Mouse (Mus musculus): Measurements from ENCODE around the gene Large2. TPM values are rescaled to one million over a fixed set of nuclear protein-coding genes. Genes with fewer than 3 reads are reported as not detected.

Large2 gene
- polyA plus RNA-seq (2014; fragmentation: Illumina TruSeq; extraction: RNeasy Lipid Tissue Mini Kit (QIAGEN cat#74804); ENCODE audit: low read depth, low replicate concordance): 11.3 TPM

DNA sequence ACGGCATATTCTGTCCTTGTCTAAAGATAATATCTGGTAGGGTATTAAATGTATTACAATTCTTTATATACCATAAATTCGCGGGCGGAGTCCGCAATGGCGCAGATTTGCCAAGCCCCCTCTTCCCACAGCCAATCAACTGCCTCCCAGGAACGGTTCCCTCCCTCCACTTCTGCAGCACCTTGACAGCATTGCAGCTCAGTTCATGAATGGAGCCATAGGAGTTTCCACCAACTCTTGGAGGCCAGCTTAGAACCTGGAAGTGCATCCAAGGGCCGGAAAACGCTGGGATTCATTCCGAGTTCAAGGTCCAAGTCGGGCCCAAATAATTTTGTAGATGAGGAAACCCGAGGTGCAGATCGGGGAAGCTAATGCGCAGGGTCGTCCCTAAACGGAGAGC, at the start of gene Large2, which contains the start of gene Pex16:
TSS of gene Large2 (minus strand) at position 356 of the 400 bp plus-strand sequence.
TSS of gene Pex16 (plus strand) at position 163 of the 400 bp plus-strand sequence.

DNA sequence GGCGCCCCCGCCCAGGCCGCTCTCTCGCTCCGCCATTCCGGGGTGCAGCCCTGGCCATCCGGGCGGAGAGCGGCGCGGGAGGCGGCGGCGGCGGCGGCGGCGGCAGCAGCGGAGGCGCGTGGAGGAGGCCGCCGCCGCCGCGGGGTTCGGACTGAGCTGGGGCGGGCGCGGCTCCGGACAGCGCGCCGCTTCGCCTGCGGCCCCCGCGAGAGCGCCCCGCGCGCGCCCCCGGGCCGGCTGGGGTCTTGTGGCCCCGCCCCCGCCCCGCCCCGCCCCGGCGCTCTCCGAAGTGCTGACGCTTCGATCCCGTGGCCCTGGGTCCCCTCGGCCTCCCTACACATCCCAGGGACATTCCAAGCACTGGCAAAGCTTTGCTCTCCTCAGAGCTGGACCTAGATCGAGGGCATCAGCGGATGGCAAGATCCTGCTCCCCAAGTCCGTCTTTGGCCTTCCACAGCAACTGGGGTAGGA, 26.5 kb upstream of the Large2 start, which contains the start of gene Mapk8ip1:
TSS of gene Mapk8ip1 (minus strand) at position 173 of the 471 bp plus-strand sequence.

DNA sequence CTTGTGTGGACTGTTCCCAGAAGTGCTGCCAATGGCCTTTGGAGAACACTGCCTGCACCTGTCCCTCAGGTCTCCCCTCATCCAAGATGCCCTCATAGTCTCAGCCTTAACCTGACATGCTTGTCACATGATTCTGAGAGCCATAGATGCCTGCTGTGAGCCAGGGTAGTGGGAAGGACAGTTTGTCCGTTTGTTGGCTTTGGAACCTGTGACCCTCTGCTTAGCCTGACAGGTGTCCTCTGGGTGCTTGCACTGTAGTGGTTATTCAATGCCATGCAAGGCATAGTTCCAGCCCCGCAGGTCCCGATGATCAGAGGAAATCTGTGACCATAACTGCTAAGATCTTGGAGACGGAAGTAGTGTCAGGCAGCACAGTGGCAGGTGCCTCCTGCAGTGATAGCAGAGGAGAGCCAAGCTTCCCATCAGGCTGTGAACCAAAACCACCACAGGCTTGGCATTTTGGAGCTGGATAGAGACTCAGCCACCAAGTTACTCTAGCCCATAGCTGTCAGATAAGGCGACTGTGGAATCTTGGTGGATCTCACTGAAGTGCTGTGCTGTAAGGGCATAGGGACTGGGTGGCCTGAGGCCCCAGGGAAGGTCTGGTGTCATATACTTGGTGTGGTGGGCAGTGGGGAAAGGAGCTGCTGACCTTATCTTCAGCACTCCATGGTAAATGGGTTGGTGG, 7.4 kb upstream of the Large2 start, which contains the start of gene 1700029I15Rik:
TSS of gene 1700029I15Rik (plus strand) at position 638 of the 688 bp plus-strand sequence.

Other genes starting within 250 kb of the Large2 start
- gene Pex16, start 193 bp downstream of the Large2 start, polyA plus RNA-seq (2014; fragmentation: Illumina TruSeq; extraction: RNeasy Lipid Tissue Mini Kit (QIAGEN cat#74804); ENCODE audit: low read depth, low replicate concordance): 59.5 TPM
- 6.8 TPM for gene 1700029I15Rik, start 7.7 kb upstream of the Large2 start, polyA plus RNA-seq (2014; fragmentation: Illumina TruSeq; extraction: RNeasy Lipid Tissue Mini Kit (QIAGEN cat#74804); ENCODE audit: low read depth, low replicate concordance)
- gene Mapk8ip1, start 26.4 kb upstream of the Large2 start, polyA plus RNA-seq (2014; fragmentation: Illumina TruSeq; extraction: RNeasy Lipid Tissue Mini Kit (QIAGEN cat#74804); ENCODE audit: low read depth, low replicate concordance): 10.9 TPM
- 24.7 TPM for gene Cry2, start 59.2 kb upstream of the Large2 start, polyA plus RNA-seq (2014; fragmentation: Illumina TruSeq; extraction: RNeasy Lipid Tissue Mini Kit (QIAGEN cat#74804); ENCODE audit: low read depth, low replicate concordance)
- 21.1 TPM for gene Slc35c1, start 85.7 kb upstream of the Large2 start, polyA plus RNA-seq (2014; fragmentation: Illumina TruSeq; extraction: RNeasy Lipid Tissue Mini Kit (QIAGEN cat#74804); ENCODE audit: low read depth, low replicate concordance)
- gene Chst1, start 224.8 kb upstream of the Large2 start, polyA plus RNA-seq (2014; fragmentation: Illumina TruSeq; extraction: RNeasy Lipid Tissue Mini Kit (QIAGEN cat#74804); ENCODE audit: low read depth, low replicate concordance): 62.5 TPM